Mouse (Mus musculus) spleen, adult 12 weeks (tissue): ENCODE measurements around the gene Nudt11.
"Not testable (repeated sequence)": the region's sequence is repeated elsewhere in the genome, so short reads cannot be mapped to it uniquely, and the experiment has no call there.

Source experiments
- DNase-seq: peaks from one replicate; pipeline ENCODE4 v3.0.0; 2022; ENCODE audit warnings: low spot score

Nudt11 gene

GRCm38 (mm10) chrX:6047066-6047935 is at the start of gene Nudt11:
TSS of gene Nudt11 (plus strand) at chrX:6047453.
- not testable (repeated sequence) for DNase-seq

- not testable (repeated sequence) for DNase-seq
Observed at GRCm38 (mm10) chrX:6047936-6048614, 822 bp downstream of the Nudt11 start.

- DNase-seq = no peak
Observed at GRCm38 (mm10) chrX:6061563-6061962, 14.3 kb downstream of the Nudt11 start.

DNA sequence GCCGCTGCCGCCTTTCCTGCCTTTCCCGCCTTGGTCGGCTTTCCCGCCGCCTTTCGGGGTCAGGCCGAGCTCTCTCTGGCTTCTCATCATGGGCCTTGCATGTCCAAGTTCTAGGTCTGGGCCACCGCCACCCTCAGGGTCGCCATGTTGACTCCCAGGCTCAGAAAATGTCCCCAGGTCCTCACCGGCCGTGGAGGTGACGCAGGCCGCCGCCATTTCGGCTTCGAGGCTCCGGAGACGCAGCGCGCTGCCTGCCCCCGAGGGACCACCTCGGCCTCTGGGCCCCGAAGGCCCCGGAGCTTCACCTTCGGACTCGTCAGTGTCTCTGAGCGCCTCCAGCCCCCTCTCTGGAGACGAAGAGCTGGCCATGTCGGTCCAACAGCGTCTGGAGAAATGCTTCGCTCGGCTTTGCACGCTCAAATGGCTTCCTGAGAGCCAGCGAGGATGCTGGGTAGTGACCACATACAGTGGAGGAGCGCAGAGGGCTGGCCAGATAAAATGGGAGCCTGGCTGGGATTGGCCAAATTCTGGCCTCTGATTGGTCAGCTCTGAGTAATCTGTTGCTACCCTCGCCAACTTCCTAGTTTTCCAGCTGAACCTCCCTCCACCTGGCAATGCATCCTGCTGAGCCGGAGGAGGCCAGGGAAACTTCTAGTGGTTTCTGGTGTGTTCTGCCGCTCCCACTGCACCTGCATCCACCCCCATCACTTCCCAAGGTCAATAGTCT is 35.9 kb downstream of the Nudt11 start, which contains the start of gene AU022751:
Gene AU022751 (minus strand): TSS at position 466 of the 727 bp plus-strand sequence.
- no peak for DNase-seq

GRCm38 (mm10) chrX:6091547-6091946 is 44.3 kb downstream of the Nudt11 start:
- no peak for DNase-seq

DNA sequence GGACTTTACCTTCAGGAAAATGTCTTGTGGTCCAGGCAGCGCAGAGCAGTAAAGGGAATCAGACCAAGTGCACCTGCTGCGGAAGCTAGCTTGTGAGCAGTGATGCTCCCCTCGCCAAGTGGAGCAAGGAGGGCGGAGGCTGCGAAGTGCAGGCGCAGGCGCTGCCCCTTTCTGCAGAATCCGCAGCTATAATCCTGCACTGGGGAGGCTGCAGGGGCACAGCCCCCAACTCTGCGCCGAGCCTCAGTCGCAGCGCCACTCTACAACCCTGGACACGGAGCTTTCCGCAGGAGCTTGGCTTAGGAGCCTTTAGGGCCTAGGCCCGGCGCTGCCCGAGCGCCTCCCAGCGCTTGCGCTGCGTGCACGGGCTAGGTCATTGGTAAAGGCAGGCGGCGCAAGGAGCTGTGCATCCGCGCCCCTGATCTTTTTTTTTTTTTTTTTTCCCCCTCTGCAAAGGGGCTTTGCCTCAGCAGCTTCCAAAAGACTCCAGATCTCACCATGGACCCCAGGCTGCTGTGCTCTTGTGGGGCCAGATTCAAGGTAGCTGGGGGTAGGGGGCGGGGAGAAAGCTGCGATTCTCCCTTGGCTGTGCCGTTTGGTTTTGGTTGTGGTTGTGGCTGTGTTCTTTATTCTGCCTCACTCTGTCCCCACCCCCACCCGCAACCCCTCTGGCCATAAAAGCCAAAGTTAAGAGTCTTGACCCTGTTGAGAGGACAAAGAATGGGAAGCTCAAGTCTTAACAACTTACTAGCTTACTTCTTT is 44.9 kb downstream of the Nudt11 start:
- no peak for DNase-seq
